Mouse (Mus musculus) adrenal gland, adult 18-20 months (tissue): Measurements from ENCODE around the gene Olfr706. TPM values are rescaled to one million over a fixed set of nuclear protein-coding genes. Genes with fewer than 3 reads are reported as not detected.
"Not testable (repeated sequence)": the region's sequence is repeated elsewhere in the genome, so short reads cannot be mapped to it uniquely, and the experiment has no call there.

Experiments used
- DNase-seq, 2 experiments: peaks; one replicate each; pipeline ENCODE4 v3.0.0; 2021 to 2022; ENCODE audit warnings: low spot score in 2 of 2
- long read RNA-seq, 2 experiments: library from polyadenylated mRNA; stranded (forward); transcript quantifications; one replicate each; pipeline ENCODE4 v2.0.0; 2021
- total RNA-seq, 2 experiments: library from RNA; stranded (reverse); gene quantifications; 1 replicate in 1 of 2; 2 replicates in 1 of 2; pipeline ENCODE4 v1.2.3; 2021

Olfr706 gene
- total RNA-seq: not detected
- long read RNA-seq, experiment 1: 0 reads
- long read RNA-seq, experiment 2: 0 reads

DNA sequence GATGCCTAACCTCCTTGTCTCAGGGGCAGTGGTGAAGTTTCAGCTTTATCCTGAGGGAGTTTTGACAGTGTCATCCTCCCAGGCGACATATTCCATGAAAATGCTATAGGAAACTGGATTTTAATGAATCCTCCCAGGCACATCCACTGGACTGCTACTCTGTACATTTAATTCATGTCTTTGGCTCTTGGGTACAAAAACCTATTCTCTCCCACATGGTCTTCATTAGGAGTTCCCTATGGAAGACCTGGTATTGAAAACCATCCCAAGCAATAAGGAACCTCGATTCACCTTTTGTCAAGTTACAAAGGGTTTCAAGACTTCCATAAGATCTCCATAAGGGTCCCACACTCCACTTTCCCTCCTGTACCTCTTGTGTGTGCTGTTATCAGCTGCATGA lies at the start of gene Olfr706:
TSS of gene Olfr706 (minus strand) at position 101 of the 400 bp plus-strand sequence.
- DNase-seq: no peak

DNA sequence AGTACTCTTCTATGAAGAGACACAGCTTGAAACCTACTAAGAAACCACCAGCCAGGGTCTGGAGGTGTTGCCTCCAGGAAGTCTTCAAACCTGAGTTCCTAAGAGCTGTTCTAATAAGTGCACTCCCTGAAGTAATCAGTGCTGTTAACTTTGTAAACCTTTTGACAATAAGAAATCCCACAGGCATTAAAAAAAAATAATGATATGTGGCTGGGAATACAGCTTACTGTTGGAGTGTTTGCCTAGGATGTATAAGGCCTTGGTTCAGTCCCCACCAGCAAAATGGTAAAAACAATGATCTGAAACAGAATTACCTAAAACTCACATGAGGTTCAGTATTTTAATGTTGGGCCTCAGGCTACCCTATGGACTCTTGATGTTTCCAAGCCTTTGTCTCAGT lies 44.2 kb upstream of the Olfr706 start, which contains the start of gene Olfr709-ps1:
TSS of gene Olfr709-ps1 (minus strand) at position 101 of the 400 bp plus-strand sequence.
- no peak for DNase-seq

DNA sequence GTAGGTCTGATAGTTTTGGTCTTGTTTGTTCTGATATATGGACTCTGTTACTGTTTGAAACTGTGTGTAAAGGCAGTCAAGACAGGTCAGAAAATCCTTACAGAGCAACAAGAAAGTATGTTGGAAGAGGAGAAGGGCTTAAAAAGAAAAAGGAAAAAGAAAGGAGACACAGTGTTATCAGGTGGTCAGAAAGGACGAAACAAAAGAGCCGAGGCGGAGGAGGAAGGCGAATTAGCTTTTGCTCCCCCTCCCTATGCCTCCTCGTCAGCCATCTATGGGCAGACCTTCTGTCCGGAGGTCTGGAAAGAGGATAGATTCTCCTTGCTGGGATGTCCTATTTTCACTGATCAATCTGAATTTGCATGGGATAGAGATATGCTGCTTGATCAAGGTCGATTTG lies 33.0 kb upstream of the Olfr706 start:
- DNase-seq: not testable (repeated sequence)

DNA sequence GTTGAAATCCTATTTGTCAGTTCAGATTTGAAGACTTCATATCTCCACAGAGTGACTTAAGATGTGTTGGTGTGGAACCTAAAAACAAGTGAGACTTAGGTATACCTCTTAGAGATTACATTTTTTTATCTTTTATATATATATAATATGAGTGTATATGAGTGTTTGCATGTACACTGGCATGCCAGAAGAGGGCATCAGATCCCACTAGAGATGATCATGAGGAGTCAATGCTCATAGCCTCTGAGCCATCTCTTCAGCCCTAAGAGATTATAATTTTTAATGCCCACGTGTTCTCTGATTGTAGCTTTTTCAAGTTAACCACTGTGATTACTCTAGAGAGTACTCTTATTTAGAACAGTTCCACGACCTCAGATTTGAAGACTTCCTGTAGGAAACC lies 19.7 kb upstream of the Olfr706 start, which contains the start of gene Olfr1532-ps1:
TSS of gene Olfr1532-ps1 (plus strand) at position 326 of the 400 bp plus-strand sequence.
- no peak for DNase-seq

DNA sequence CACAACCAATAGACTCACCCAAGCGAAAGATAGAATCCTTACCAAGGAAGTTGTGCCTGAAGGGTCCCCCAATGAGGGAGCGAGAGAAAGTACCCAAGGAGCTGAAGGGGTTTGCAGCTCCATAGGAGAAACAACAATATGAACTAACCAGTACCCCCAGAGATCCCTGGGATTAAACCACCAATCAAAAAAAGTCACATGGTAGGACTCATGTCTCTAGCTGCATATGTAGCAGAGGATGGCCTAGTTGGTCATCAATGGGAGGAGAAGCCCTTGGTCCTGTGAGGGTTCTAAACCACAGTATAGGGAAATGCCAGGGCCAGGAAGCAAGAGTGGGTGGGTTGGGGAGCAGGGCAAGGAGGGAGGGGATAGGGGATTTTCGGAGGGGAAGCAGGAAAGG lies 13.2 kb upstream of the Olfr706 start, which contains the start of gene Olfr707:
TSS of gene Olfr707 (minus strand) at position 101 of the 400 bp plus-strand sequence.
- DNase-seq: not testable (repeated sequence)

DNA sequence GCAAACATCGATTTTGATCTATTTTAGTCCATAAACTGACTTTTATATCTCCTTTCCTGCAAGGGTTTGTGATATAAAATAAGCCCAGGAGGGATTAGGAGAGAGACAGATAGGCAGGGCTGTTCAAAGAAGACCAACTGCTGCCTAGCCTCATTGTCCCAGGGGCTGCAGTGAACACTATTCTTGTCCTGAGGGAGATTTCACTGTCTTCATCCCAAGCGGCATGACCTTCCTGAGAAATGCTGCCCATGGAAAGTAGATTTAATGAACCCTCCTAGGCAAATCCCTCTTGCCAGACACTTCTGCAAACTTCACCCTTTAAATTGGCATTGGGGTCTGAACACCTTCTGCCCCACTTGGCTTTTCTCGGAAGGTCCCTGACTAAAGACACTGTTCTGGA lies 11.2 kb downstream of the Olfr706 start, which contains the start of gene Olfr705:
TSS of gene Olfr705 (minus strand) at position 101 of the 400 bp plus-strand sequence.
- DNase-seq: no peak

DNA sequence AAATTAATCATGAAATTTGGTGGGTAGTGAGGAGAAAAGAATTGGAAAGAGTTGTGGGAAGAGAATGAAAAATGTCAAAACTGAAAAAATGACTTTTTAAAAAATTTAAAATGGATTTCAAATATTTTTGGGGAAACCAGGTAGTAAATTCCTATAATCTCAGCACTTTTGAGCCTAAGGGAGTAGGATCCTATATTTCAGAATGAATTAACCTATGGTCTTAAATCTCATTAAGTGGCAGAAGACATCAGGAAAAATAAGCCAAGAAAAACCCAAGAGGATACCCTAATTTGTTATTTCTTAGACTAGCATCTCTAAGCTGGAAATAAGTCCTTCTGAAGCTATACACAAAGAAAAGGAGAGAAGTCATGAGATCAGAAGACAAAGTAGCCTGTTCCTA lies 25.1 kb downstream of the Olfr706 start, which contains the start of gene Olfr704:
TSS of gene Olfr704 (plus strand) at position 301 of the 400 bp plus-strand sequence.
- no peak for DNase-seq

DNA sequence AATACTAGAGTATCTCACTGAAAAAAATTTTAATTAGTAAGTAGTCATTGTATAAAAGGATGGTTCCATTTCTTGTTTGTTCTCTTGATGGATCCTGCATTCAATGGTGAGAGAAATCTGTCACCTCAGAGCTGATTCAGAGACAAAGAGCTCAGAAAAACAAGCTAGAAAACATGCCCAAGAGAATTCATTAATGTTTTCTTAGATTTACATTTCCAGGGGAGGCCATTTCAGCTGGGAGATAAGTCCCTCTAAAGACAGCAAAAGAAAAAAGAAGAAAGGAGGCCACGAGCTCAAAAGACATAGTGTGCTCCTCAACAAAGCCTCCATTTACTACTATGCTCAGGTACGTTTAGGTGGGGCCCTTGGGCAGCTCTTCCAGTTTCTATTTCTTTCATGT lies 44.9 kb downstream of the Olfr706 start, which contains the start of gene Olfr703:
TSS of gene Olfr703 (plus strand) at position 301 of the 400 bp plus-strand sequence.
- DNase-seq: no peak

DNA sequence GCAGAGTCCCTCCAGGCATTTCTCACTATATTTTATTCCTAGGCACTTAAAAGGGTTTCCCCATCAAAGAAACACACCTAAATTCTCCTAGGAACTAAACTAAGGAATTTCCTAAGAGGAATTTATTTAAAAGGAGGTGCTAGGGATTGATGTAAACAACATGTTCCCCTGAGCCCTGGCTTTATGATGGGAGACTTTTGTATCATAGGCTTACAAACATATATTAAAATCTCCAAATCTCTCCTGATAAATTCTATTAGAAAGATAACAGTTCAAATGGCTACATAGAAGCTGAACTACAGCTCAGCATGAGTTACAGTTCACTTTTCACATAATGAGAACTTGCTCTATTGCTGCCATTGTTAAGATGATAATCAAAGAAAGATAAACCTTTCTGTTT lies 54.2 kb downstream of the Olfr706 start, which contains the start of gene Olfr702:
TSS of gene Olfr702 (minus strand) at position 101 of the 400 bp plus-strand sequence.
- no peak for DNase-seq

Other genes starting within 250 kb of the Olfr706 start
- gene Olfr693, start 207.6 kb downstream of the Olfr706 start, total RNA-seq: not detected
- not detected for gene Olfr694, start 196.3 kb downstream of the Olfr706 start, total RNA-seq
- not detected for gene Olfr695, start 171.8 kb downstream of the Olfr706 start, total RNA-seq
- not detected for gene Olfr697, start 145.7 kb downstream of the Olfr706 start, total RNA-seq
- not detected for gene Olfr698, start 132.8 kb downstream of the Olfr706 start, total RNA-seq
- gene Olfr699, start 95.0 kb downstream of the Olfr706 start, total RNA-seq: not detected
- gene Olfr700, start 79.3 kb downstream of the Olfr706 start, total RNA-seq: not detected
- not detected for gene Olfr701, start 74.0 kb downstream of the Olfr706 start, total RNA-seq
- not detected for gene Olfr702, start 54.3 kb downstream of the Olfr706 start, total RNA-seq
- not detected for gene Olfr703, start 44.8 kb downstream of the Olfr706 start, total RNA-seq
- gene Olfr704, start 25.0 kb downstream of the Olfr706 start, total RNA-seq: not detected
- not detected for gene Olfr705, start 11.3 kb downstream of the Olfr706 start, total RNA-seq
- gene Olfr707, start 13.1 kb upstream of the Olfr706 start, total RNA-seq: not detected
- not detected for gene Olfr1532-ps1, start 19.8 kb upstream of the Olfr706 start, total RNA-seq
- gene Olfr709-ps1, start 44.1 kb upstream of the Olfr706 start, total RNA-seq: under 1 TPM in 1 of 2 experiments, not detected in 1; 0.07 TPM
- gene Olfr710, start 60.1 kb upstream of the Olfr706 start, total RNA-seq: not detected
- not detected for gene Olfr6, start 75.8 kb upstream of the Olfr706 start, total RNA-seq
- gene Olfr711, start 87.3 kb upstream of the Olfr706 start, total RNA-seq: not detected
- not detected for gene Olfr2, start 117.9 kb upstream of the Olfr706 start, total RNA-seq
- not detected for gene Olfr713, start 143.0 kb upstream of the Olfr706 start, total RNA-seq
- gene Olfr714, start 182.8 kb upstream of the Olfr706 start, total RNA-seq: not detected
- not detected for gene Olfr17, start 205.1 kb upstream of the Olfr706 start, total RNA-seq
- gene Olfr715b, start 222.2 kb upstream of the Olfr706 start, total RNA-seq: not detected
- not detected for gene Olfr715, start 242.9 kb upstream of the Olfr706 start, total RNA-seq